Comparison of ENCODE assay signal across 8 mouse cellular contexts in the genomic region with DNA sequence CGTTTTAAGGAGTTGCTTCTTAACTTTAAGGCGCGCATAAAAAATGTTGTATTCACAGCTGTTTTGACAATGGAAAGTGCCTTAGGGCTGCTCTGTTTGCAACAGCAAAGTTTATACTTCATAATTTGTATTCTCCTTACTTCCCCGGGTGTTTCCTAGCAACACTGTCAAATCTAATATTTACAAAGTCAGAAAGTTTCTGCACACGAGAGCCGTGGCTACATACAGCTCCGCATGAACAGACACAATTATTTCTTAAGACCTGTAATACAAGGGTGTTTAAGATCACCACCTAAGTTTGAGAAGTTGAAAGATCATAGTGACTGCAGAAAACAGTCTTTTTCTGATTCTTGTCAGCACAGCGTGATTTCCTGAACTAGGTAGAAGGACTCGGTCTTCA. TPM values are rescaled to one million over a fixed set of nuclear protein-coding genes. Genes with fewer than 3 reads are reported as not detected.
A peak's percentile ranks its signal among the peaks of the same experiment; 100 is the strongest.
DNase-seq lines count a peak whose midpoint lies in the region; ATAC-seq lines count a peak whose summit lies in the region.
"Had no signal": no experiment of that assay in that cellular context is flagged by ENCODE, and none has a peak within 500 bp of the region (broad histone marks: within the 10 kb centered on the region; RNA-seq: fewer than 3 reads in every experiment).

No protein-coding gene starts in this region.

- H3K4me2 ChIP-seq in forebrain, embryonic 13.5 days, result peak overlapping the region; percentile 64
- H3K4me2 ChIP-seq in liver, embryonic 15.5 days, result peak overlapping the region; percentile 60
- H3K4me2 ChIP-seq in stomach, embryonic 16.5 days (ENCODE audit: low read depth, low read length), result peak overlapping the region; percentile 70

- H3K36me3 ChIP-seq in forebrain, embryonic 13.5 days (ENCODE audit: poor library complexity, severe bottlenecking), result no peaks in the 10 kb centered on the region
- no peaks in the 10 kb centered on the region for H3K36me3 ChIP-seq in liver, embryonic 15.5 days (replicated peaks)
- no peaks in the 10 kb centered on the region for H3K36me3 ChIP-seq in stomach, embryonic 16.5 days (ENCODE audit: control insufficient read depth, insufficient read depth, low read length)

- peak; percentile 28; the same call in 1 of the 2 replicates for ATAC-seq in forebrain, embryonic 13.5 days
- ATAC-seq in liver, embryonic 15.5 days (ENCODE audit: insufficient read depth), result no peak
- ATAC-seq in stomach, embryonic 16.5 days (ENCODE audit: insufficient read depth, low FRiP score), result 0 out of 2 replicates have a peak, but pooled peaks have one; percentile 50

- no peak overlapping the region for H3K9ac ChIP-seq in forebrain, embryonic 13.5 days
- no peak overlapping the region for H3K9ac ChIP-seq in liver, embryonic 15.5 days
- peak overlapping the region; percentile 54 for H3K9ac ChIP-seq in stomach, embryonic 16.5 days (ENCODE audit: low read length)

- WGBS in forebrain, embryonic 13.5 days, result 6% methylated on average over 9 of the region's 9 CpGs
- WGBS in liver, embryonic 15.5 days (ENCODE audit: insufficient replicate concordance), result 25% methylated on average over 9 of the region's 9 CpGs
- 8% methylated on average over 9 of the region's 9 CpGs for WGBS in stomach, embryonic 16.5 days

- H3K9me3 ChIP-seq in forebrain, embryonic 13.5 days (replicated peaks), result no peaks in the 10 kb centered on the region
- no peaks in the 10 kb centered on the region for H3K9me3 ChIP-seq in liver, embryonic 15.5 days (replicated peaks)
- no peaks in the 10 kb centered on the region for H3K9me3 ChIP-seq in stomach, embryonic 16.5 days (replicated peaks; ENCODE audit: control insufficient read depth, low read length)

- no peak overlapping the region for H3K27ac ChIP-seq in forebrain, embryonic 13.5 days
- no peak overlapping the region for H3K27ac ChIP-seq in liver, embryonic 15.5 days (replicated peaks)
- no peak overlapping the region for H3K27ac ChIP-seq in stomach, embryonic 16.5 days (ENCODE audit: low read length)

- no peaks in the 10 kb centered on the region for H3K27me3 ChIP-seq in forebrain, embryonic 13.5 days
- no peaks in the 10 kb centered on the region for H3K27me3 ChIP-seq in liver, embryonic 15.5 days
- no peaks in the 10 kb centered on the region for H3K27me3 ChIP-seq in stomach, embryonic 16.5 days (ENCODE audit: control insufficient read depth, insufficient read depth, low read length)

- H3K4me3 ChIP-seq in forebrain, embryonic 13.5 days, result peak overlapping the region; percentile 29
- peak overlapping the region; percentile 29 for H3K4me3 ChIP-seq in liver, embryonic 15.5 days (replicated peaks)
- peak overlapping the region; percentile 51 for H3K4me3 ChIP-seq in stomach, embryonic 16.5 days (replicated peaks; ENCODE audit: low read length)

- peaks cover 14% of the 10 kb centered on the region for H3K4me1 ChIP-seq in forebrain, embryonic 13.5 days
- H3K4me1 ChIP-seq in liver, embryonic 15.5 days (replicated peaks), result no peaks in the 10 kb centered on the region; the same call in 1 of the 2 replicates
- peaks cover 10% of the 10 kb centered on the region for H3K4me1 ChIP-seq in stomach, embryonic 16.5 days (ENCODE audit: control insufficient read depth, insufficient read depth, low read length)

- peak; percentile 16 for DNase-seq in retina, embryonic 14.5 days (ENCODE audit: low spot score)
- no peak for DNase-seq in retina, postnatal 1 day
- DNase-seq in left cerebral cortex, adult 18-20 months (ENCODE audit: low spot score in 2 of 2), result no peak
- no peak for DNase-seq in left cerebral cortex, adult 9 months (ENCODE audit: low spot score in 2 of 2)
- DNase-seq: cerebellum, adult 8-10 months had no signal

RNA-seq across cellular contexts. Expression of gene Slc7a11, which starts 0.5 kb away (rescaled TPM):
- 1.8 TPM in 2 replicates for polyA plus RNA-seq in forebrain, embryonic 13.5 days (2015; fragmentation: Nextera tagmentation; extraction: Ambion mirVana)
- 0.13 and 0.22 TPM in 2 replicates for polyA plus RNA-seq in liver, embryonic 15.5 days (2015; fragmentation: Nextera tagmentation; extraction: Ambion mirVana)
- polyA plus RNA-seq in stomach, embryonic 16.5 days (2015; fragmentation: Nextera tagmentation; extraction: Ambion mirVana), result 0.26 and 0.80 TPM in 2 replicates
- total RNA-seq in left cerebral cortex, adult 18-20 months (2021), result 10 to 100 TPM; 24.4 to 29.0 TPM
